Mouse (Mus musculus): Measurements from ENCODE around the gene Maml2. TPM values are rescaled to one million over a fixed set of nuclear protein-coding genes. Genes with fewer than 3 reads are reported as not detected.

The Maml2 gene
- polyA plus RNA-seq, 1 experiment from 2014 or later, result 6.2 TPM

- Histone ChIP-seq H3K9ac (no peak overlapping the region), H3K4me2 (replicated peaks) (no peak overlapping the region), H3K4me3 (replicated peaks) (no peak overlapping the region), H3K36me3 (no peaks in the 10 kb centered on the region), H3K4me1 (replicated peaks) (0 out of 2 replicates have a peak, but pooled peaks cover 5% of the 10 kb centered on the region), H3K27me3 (replicated peaks) (no peaks in the 10 kb centered on the region), H3K9me3 (no peaks in the 10 kb centered on the region), H3K27ac (no peak overlapping the region)
- ATAC-seq, result no peak
- 91% methylated on average over 1 of the region's 1 CpGs for WGBS
These were observed 163.2 kb downstream of the Maml2 start for GRCm38 (mm10) chr9:13460926-13461325.

GRCm38 (mm10) chr9:13465358-13466020 is 167.7 kb downstream of the Maml2 start:
- H3K9me3 ChIP-seq, result no peaks in the 10 kb centered on the region
- WGBS, result 71% methylated on average over 4 of the region's 4 CpGs
- H3K27ac ChIP-seq, result no peak overlapping the region
- no peaks in the 10 kb centered on the region for H3K27me3 ChIP-seq (replicated peaks)
- H3K4me2 ChIP-seq (replicated peaks), result no peak overlapping the region
- H3K36me3 ChIP-seq, result no peaks in the 10 kb centered on the region
- H3K4me3 ChIP-seq (replicated peaks), result no peak overlapping the region
- 0 out of 2 replicates have a peak, but pooled peaks cover 4% of the 10 kb centered on the region for H3K4me1 ChIP-seq (replicated peaks)
- no peak overlapping the region for H3K9ac ChIP-seq
- no peak for ATAC-seq

DNA sequence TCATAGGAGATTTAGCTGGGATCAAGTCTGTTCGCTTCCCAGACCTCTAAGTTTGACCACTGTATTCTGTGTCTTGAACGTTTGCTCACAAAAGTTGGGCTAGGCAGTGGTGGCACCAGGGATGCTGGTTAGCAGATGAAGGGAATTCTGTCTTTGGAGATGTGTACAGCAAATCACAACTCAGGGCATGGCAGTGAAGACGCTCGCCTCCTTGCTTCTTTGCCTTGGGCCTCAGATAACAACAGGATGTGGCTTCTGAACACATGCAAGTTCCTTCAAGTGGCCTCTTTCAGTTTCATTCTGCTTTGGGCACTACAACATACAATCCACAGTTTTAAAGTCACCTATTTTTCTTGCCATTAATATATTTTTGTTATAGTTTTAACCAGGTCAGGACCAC is 168.6 kb downstream of the Maml2 start:
- ATAC-seq, result no peak
- Histone ChIP-seq H3K9ac (no peak overlapping the region), H3K36me3 (no peaks in the 10 kb centered on the region), H3K27ac (no peak overlapping the region), H3K4me1 (replicated peaks) (0 out of 2 replicates have a peak, but pooled peaks cover 4% of the 10 kb centered on the region), H3K9me3 (no peaks in the 10 kb centered on the region), H3K27me3 (replicated peaks) (no peaks in the 10 kb centered on the region), H3K4me3 (replicated peaks) (no peak overlapping the region), H3K4me2 (replicated peaks) (no peak overlapping the region)
- WGBS, result 82% methylated on average over 4 of the region's 4 CpGs

- Histone ChIP-seq H3K27ac (peak overlapping the region; percentile 13; the same call in 1 of the 2 replicates), H3K4me3 (replicated peaks) (no peak overlapping the region), H3K9ac (no peak overlapping the region), H3K27me3 (replicated peaks) (no peaks in the 10 kb centered on the region), H3K4me1 (replicated peaks) (0 out of 2 replicates have a peak, but pooled peaks cover 4% of the 10 kb centered on the region), H3K36me3 (no peaks in the 10 kb centered on the region), H3K4me2 (replicated peaks) (no peak overlapping the region), H3K9me3 (no peaks in the 10 kb centered on the region)
- ATAC-seq, result no peak
- 83% methylated on average over 10 of the region's 10 CpGs for WGBS
These were observed 169.1 kb downstream of the Maml2 start for GRCm38 (mm10) chr9:13466816-13467215.

- no peak overlapping the region for H3K4me3 ChIP-seq (replicated peaks)
- 0 out of 2 replicates have a peak, but pooled peaks cover 4% of the 10 kb centered on the region for H3K4me1 ChIP-seq (replicated peaks)
- H3K36me3 ChIP-seq, result no peaks in the 10 kb centered on the region
- WGBS, result 84% methylated on average over 7 of the region's 7 CpGs
- no peak for ATAC-seq
- H3K27ac ChIP-seq, result no peak overlapping the region
- H3K4me2 ChIP-seq (replicated peaks), result no peak overlapping the region
- no peaks in the 10 kb centered on the region for H3K27me3 ChIP-seq (replicated peaks)
- no peaks in the 10 kb centered on the region for H3K9me3 ChIP-seq
- H3K9ac ChIP-seq, result no peak overlapping the region
These were observed 170.0 kb downstream of the Maml2 start for GRCm38 (mm10) chr9:13467745-13468144.

- Histone ChIP-seq H3K4me2 (replicated peaks) (no peak overlapping the region), H3K4me3 (replicated peaks) (no peak overlapping the region), H3K27me3 (replicated peaks) (no peaks in the 10 kb centered on the region), H3K36me3 (no peaks in the 10 kb centered on the region), H3K9me3 (no peaks in the 10 kb centered on the region), H3K4me1 (replicated peaks) (0 out of 2 replicates have a peak, but pooled peaks cover 4% of the 10 kb centered on the region), H3K27ac (no peak overlapping the region), H3K9ac (no peak overlapping the region)
- WGBS, result 58% methylated on average over 6 of the region's 6 CpGs
- ATAC-seq, result 0 out of 2 replicates have a peak, but pooled peaks have one; percentile 39
These were observed 171.0 kb downstream of the Maml2 start for GRCm38 (mm10) chr9:13468778-13469177.

DNA sequence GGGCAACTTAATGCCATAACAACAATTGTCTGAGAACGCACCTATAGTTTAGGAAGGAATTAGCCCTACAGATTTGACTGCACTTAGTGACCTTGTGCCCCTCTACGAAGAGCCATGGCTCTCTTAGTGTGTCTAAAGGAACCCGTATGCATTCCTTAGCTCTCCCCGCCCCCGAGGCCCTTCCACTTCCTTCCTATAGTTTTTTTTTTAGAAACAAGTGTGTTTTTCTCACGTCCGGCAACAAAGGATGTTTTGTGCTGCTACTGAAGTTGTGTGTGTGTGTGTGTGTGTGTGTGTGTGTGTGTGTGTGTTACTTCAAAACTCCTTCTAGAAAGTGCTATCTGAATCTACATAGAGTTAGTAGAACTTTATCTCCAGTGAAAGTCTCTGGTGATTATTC is 172.3 kb downstream of the Maml2 start:
- Histone ChIP-seq H3K27ac (no peak overlapping the region), H3K27me3 (replicated peaks) (no peaks in the 10 kb centered on the region), H3K9ac (no peak overlapping the region), H3K4me3 (replicated peaks) (no peak overlapping the region), H3K9me3 (no peaks in the 10 kb centered on the region), H3K4me2 (replicated peaks) (no peak overlapping the region), H3K4me1 (replicated peaks) (0 out of 2 replicates have a peak, but pooled peaks cover 4% of the 10 kb centered on the region), H3K36me3 (no peaks in the 10 kb centered on the region)
- WGBS, result 51% methylated on average over 7 of the region's 7 CpGs
- ATAC-seq, result no peak

GRCm38 (mm10) chr9:13474951-13475350 is 177.2 kb downstream of the Maml2 start:
- Histone ChIP-seq H3K36me3 (no peaks in the 10 kb centered on the region), H3K4me1 (replicated peaks) (no peaks in the 10 kb centered on the region), H3K9me3 (no peaks in the 10 kb centered on the region), H3K4me2 (replicated peaks) (no peak overlapping the region), H3K27ac (no peak overlapping the region), H3K4me3 (replicated peaks) (no peak overlapping the region), H3K9ac (no peak overlapping the region), H3K27me3 (replicated peaks) (no peaks in the 10 kb centered on the region)
- 84% methylated on average over 5 of the region's 5 CpGs for WGBS
- ATAC-seq, result no peak

- Histone ChIP-seq H3K27ac (no peak overlapping the region), H3K27me3 (replicated peaks) (no peaks in the 10 kb centered on the region), H3K4me3 (replicated peaks) (no peak overlapping the region), H3K9me3 (no peaks in the 10 kb centered on the region), H3K9ac (no peak overlapping the region), H3K4me2 (replicated peaks) (no peak overlapping the region), H3K4me1 (replicated peaks) (peaks cover 13% of the 10 kb centered on the region), H3K36me3 (no peaks in the 10 kb centered on the region)
- 44% methylated on average over 4 of the region's 4 CpGs for WGBS
- no peak for ATAC-seq
These were observed 181.5 kb downstream of the Maml2 start for GRCm38 (mm10) chr9:13479275-13479674.

- Histone ChIP-seq H3K4me1 (replicated peaks) (peaks cover 16% of the 10 kb centered on the region), H3K4me3 (replicated peaks) (no peak overlapping the region), H3K9me3 (no peaks in the 10 kb centered on the region), H3K9ac (no peak overlapping the region), H3K27ac (peak overlapping the region; percentile 46; the same call in 1 of the 2 replicates), H3K27me3 (replicated peaks) (no peaks in the 10 kb centered on the region), H3K4me2 (replicated peaks) (0 out of 2 replicates have a peak overlapping the region, but pooled peaks have one; percentile 3), H3K36me3 (no peaks in the 10 kb centered on the region)
- 31% methylated on average over 5 of the region's 5 CpGs for WGBS
- peak; percentile 80 for ATAC-seq
These were observed 185.7 kb downstream of the Maml2 start for GRCm38 (mm10) chr9:13483199-13484068.

- H3K4me3 ChIP-seq (replicated peaks), result no peak overlapping the region
- peak; percentile 12; the same call in 1 of the 2 replicates for ATAC-seq
- no peaks in the 10 kb centered on the region for H3K36me3 ChIP-seq
- no peaks in the 10 kb centered on the region for H3K27me3 ChIP-seq (replicated peaks)
- H3K4me1 ChIP-seq (replicated peaks), result peaks cover 16% of the 10 kb centered on the region
- H3K27ac ChIP-seq, result 0 out of 2 replicates have a peak overlapping the region, but pooled peaks have one; percentile 46
- H3K9me3 ChIP-seq, result no peaks in the 10 kb centered on the region
- H3K4me2 ChIP-seq (replicated peaks), result 0 out of 2 replicates have a peak overlapping the region, but pooled peaks have one; percentile 3
- no peak overlapping the region for H3K9ac ChIP-seq
- 48% methylated on average over 12 of the region's 12 CpGs for WGBS
These were observed 186.8 kb downstream of the Maml2 start for GRCm38 (mm10) chr9:13484267-13485240.

Data from intestine, embryonic 15.5 days (tissue).